Mouse (Mus musculus) midbrain, embryonic 14.5 days (tissue): ENCODE results near the gene Cadm1. TPM values are rescaled to one million over a fixed set of nuclear protein-coding genes. Genes with fewer than 3 reads are reported as not detected.

Experiments
- ATAC-seq: fragments of 200-750 bp; cut with Nextera tagmentation; 2 replicates; pipeline ENCODE4 v1.8.0; 2017; ENCODE audit warnings: moderate number of reproducible peaks, moderate library complexity; ENCODE audit not compliant: low FRiP score, low TSS enrichment
- DNase-seq: peaks from one replicate; pipeline ENCODE4 v3.0.0-alpha.2; 2015
- H3K27ac ChIP-seq: fragments of 300-500 bp; sonication (generic); replicated peaks from 2 replicates; pipeline ENCODE4 v1.5.1; 2014; ENCODE audit warnings: mild to moderate bottlenecking, low read depth, low read length, moderate library complexity
- H3K27me3 ChIP-seq: fragments of 300-500 bp; sonication (generic); 2 replicates; pipeline ENCODE4 v1.6.1; 2014; ENCODE audit warnings: low read length, control low read depth, mixed read lengths; ENCODE audit not compliant: control insufficient read depth, insufficient read depth
- H3K36me3 ChIP-seq: fragments of 300-500 bp; sonication (generic); 2 replicates; pipeline ENCODE4 v1.6.1; 2014; ENCODE audit warnings: low read length, control low read depth; ENCODE audit not compliant: control insufficient read depth, insufficient read depth
- H3K4me1 ChIP-seq: fragments of 300-500 bp; sonication (generic); 2 replicates; pipeline ENCODE4 v1.6.1; 2014; ENCODE audit warnings: mild to moderate bottlenecking, antibody characterized with exemption, low read length, control low read depth; ENCODE audit not compliant: control insufficient read depth, insufficient read depth
- H3K4me2 ChIP-seq: fragments of 300-500 bp; sonication (generic); 2 replicates; pipeline ENCODE4 v1.6.1; 2014; ENCODE audit warnings: mild to moderate bottlenecking, low read length, moderate library complexity
- H3K4me3 ChIP-seq: fragments of 300-500 bp; sonication (generic); replicated peaks from 2 replicates; pipeline ENCODE4 v1.5.1; 2014; ENCODE audit warnings: low read depth, low read length
- H3K9ac ChIP-seq: fragments of 300-500 bp; sonication (generic); replicated peaks from 2 replicates; pipeline ENCODE4 v1.6.1; 2014; ENCODE audit warnings: mild to moderate bottlenecking, low read length, moderate library complexity
- H3K9me3 ChIP-seq: fragments of 300-500 bp; sonication (generic); 2 replicates; pipeline ENCODE4 v1.6.1; 2016; ENCODE audit warnings: low read length, control low read depth, mixed read lengths; ENCODE audit not compliant: control insufficient read depth
- WGBS: fragments of 180-500 bp; shearing (Covaris S2); extraction: QIAGEN DNeasy Blood & Tissue Kit; methylation state at CpG from one replicate; pipeline ENCODE4 v1.1.7; 2014; 5-methylcytosine and 5-hydroxymethylcytosine counted together
- polyA plus RNA-seq: library from polyadenylated mRNA; unstranded; fragments of >200 nt; fragmentation: Nextera tagmentation; extraction: Ambion mirVana; gene quantifications from 2 replicates; pipeline ENCODE4 v1.2.1, GENCODE M21; 2014

Cadm1 gene
- polyA plus RNA-seq, 1 experiment from 2014 or later, result 204 TPM

GRCm38 (mm10) chr9:47623447-47624445, 93.8 kb downstream of the Cadm1 start:
- Histone ChIP-seq H3K4me3 (no peak overlapping the region), H3K27ac (no peak overlapping the region), H3K4me2 (no peak overlapping the region), H3K36me3 (no peaks in the 10 kb centered on the region), H3K9me3 (no peaks in the 10 kb centered on the region), H3K4me1 (0 out of 2 replicates have a peak, but pooled peaks cover 3% of the 10 kb centered on the region), H3K27me3 (no peaks in the 10 kb centered on the region), H3K9ac (no peak overlapping the region)
- 70% methylated on average over 12 of the region's 12 CpGs for WGBS
- DNase-seq (peak; percentile 53), ATAC-seq (no peak)

GRCm38 (mm10) chr9:47624565-47625520, 94.9 kb downstream of the Cadm1 start:
- ATAC-seq (no peak), DNase-seq (no peak)
- 94% methylated on average over 17 of the region's 17 CpGs for WGBS
- no peaks in the 10 kb centered on the region for H3K9me3 ChIP-seq
- H3K27ac ChIP-seq, result no peak overlapping the region
- H3K4me1 ChIP-seq, result no peaks in the 10 kb centered on the region
- H3K36me3 ChIP-seq, result no peaks in the 10 kb centered on the region
- H3K4me3 ChIP-seq, result no peak overlapping the region
- no peak overlapping the region for H3K9ac ChIP-seq
- no peak overlapping the region for H3K4me2 ChIP-seq
- H3K27me3 ChIP-seq, result no peaks in the 10 kb centered on the region

GRCm38 (mm10) chr9:47625621-47626210, 95.7 kb downstream of the Cadm1 start:
- DNase-seq (no peak), ATAC-seq (no peak)
- WGBS, result 88% methylated on average over 7 of the region's 7 CpGs
- no peak overlapping the region for H3K4me3 ChIP-seq
- H3K4me2 ChIP-seq, result no peak overlapping the region
- no peak overlapping the region for H3K27ac ChIP-seq
- H3K27me3 ChIP-seq, result no peaks in the 10 kb centered on the region
- no peaks in the 10 kb centered on the region for H3K36me3 ChIP-seq
- H3K4me1 ChIP-seq, result no peaks in the 10 kb centered on the region
- no peak overlapping the region for H3K9ac ChIP-seq
- no peaks in the 10 kb centered on the region for H3K9me3 ChIP-seq

GRCm38 (mm10) chr9:47627966-47628365, 98.0 kb downstream of the Cadm1 start:
- no peaks in the 10 kb centered on the region for H3K36me3 ChIP-seq
- H3K9ac ChIP-seq, result no peak overlapping the region
- no peaks in the 10 kb centered on the region for H3K9me3 ChIP-seq
- no peak for DNase-seq
- H3K27ac ChIP-seq, result no peak overlapping the region
- H3K4me2 ChIP-seq, result no peak overlapping the region
- ATAC-seq, result no peak
- no peaks in the 10 kb centered on the region for H3K4me1 ChIP-seq
- H3K27me3 ChIP-seq, result no peaks in the 10 kb centered on the region
- WGBS, result 98% methylated on average over 2 of the region's 2 CpGs
- no peak overlapping the region for H3K4me3 ChIP-seq

GRCm38 (mm10) chr9:47628550-47628949, 98.6 kb downstream of the Cadm1 start:
- WGBS, result 86% methylated on average over 1 of the region's 1 CpGs
- H3K9me3 ChIP-seq, result no peaks in the 10 kb centered on the region
- H3K27me3 ChIP-seq, result no peaks in the 10 kb centered on the region
- H3K4me1 ChIP-seq, result 0 out of 2 replicates have a peak, but pooled peaks cover 3% of the 10 kb centered on the region
- no peak overlapping the region for H3K27ac ChIP-seq
- H3K4me3 ChIP-seq, result no peak overlapping the region
- no peak overlapping the region for H3K9ac ChIP-seq
- DNase-seq (no peak), ATAC-seq (no peak)
- H3K4me2 ChIP-seq, result no peak overlapping the region
- H3K36me3 ChIP-seq, result no peaks in the 10 kb centered on the region

GRCm38 (mm10) chr9:47634695-47635094, 104.7 kb downstream of the Cadm1 start:
- no peak overlapping the region for H3K9ac ChIP-seq
- no peaks in the 10 kb centered on the region for H3K27me3 ChIP-seq
- no peak for DNase-seq
- H3K27ac ChIP-seq, result no peak overlapping the region
- H3K4me3 ChIP-seq, result no peak overlapping the region
- H3K9me3 ChIP-seq, result no peaks in the 10 kb centered on the region
- no peak for ATAC-seq
- no peaks in the 10 kb centered on the region for H3K36me3 ChIP-seq
- H3K4me1 ChIP-seq, result 0 out of 2 replicates have a peak, but pooled peaks cover 5% of the 10 kb centered on the region
- WGBS, result 83% methylated on average over 3 of the region's 3 CpGs
- H3K4me2 ChIP-seq, result no peak overlapping the region

- Histone ChIP-seq H3K36me3 (no peaks in the 10 kb centered on the region), H3K27ac (no peak overlapping the region), H3K27me3 (no peaks in the 10 kb centered on the region), H3K4me2 (no peak overlapping the region), H3K9ac (no peak overlapping the region), H3K9me3 (no peaks in the 10 kb centered on the region), H3K4me1 (0 out of 2 replicates have a peak, but pooled peaks cover 3% of the 10 kb centered on the region), H3K4me3 (no peak overlapping the region)
- DNase-seq, result no peak
- WGBS, result 68% methylated on average over 4 of the region's 4 CpGs
- no peak for ATAC-seq
Observed at GRCm38 (mm10) chr9:47642663-47643062, 112.7 kb downstream of the Cadm1 start.

GRCm38 (mm10) chr9:47645056-47645455, 115.1 kb downstream of the Cadm1 start:
- Histone ChIP-seq H3K9ac (no peak overlapping the region), H3K4me1 (peaks cover 21% of the 10 kb centered on the region), H3K27me3 (no peaks in the 10 kb centered on the region)

More at GRCm38 (mm10) chr9:47645056-47645455, 115.1 kb downstream of the Cadm1 start:
- no peak overlapping the region for H3K4me3 ChIP-seq
- ATAC-seq, result no peak
- no peak overlapping the region for H3K27ac ChIP-seq
- H3K4me2 ChIP-seq, result no peak overlapping the region
- no peaks in the 10 kb centered on the region for H3K36me3 ChIP-seq
- H3K9me3 ChIP-seq, result no peaks in the 10 kb centered on the region
- DNase-seq, result no peak
- WGBS, result 97% methylated on average over 2 of the region's 2 CpGs
